Mouse (Mus musculus) hindbrain, embryonic 14.5 days (tissue): ENCODE measurements around the gene Hist1h4d. TPM values are rescaled to one million over a fixed set of nuclear protein-coding genes. Genes with fewer than 3 reads are reported as not detected.
"Not testable (repeated sequence)": the region's sequence is repeated elsewhere in the genome, so short reads cannot be mapped to it uniquely, and the experiment has no call there.

Experiments
- ATAC-seq: fragments of 200-750 bp; cut with Nextera tagmentation; 2 replicates; pipeline ENCODE4 v1.8.0; 2017; ENCODE audit warnings: moderate number of reproducible peaks, mild to moderate bottlenecking, moderate TSS enrichment, moderate library complexity; ENCODE audit not compliant: low FRiP score
- DNase-seq: peaks from one replicate; pipeline ENCODE4 v3.0.0-alpha.2; 2015; ENCODE audit warnings: low spot score
- H3K27ac ChIP-seq: fragments of 300-500 bp; sonication (generic); 2 replicates; pipeline ENCODE4 v1.5.1; 2014; ENCODE audit warnings: mild to moderate bottlenecking, moderate library complexity
- H3K27me3 ChIP-seq: fragments of 300-500 bp; sonication (generic); 2 replicates; pipeline ENCODE4 v1.6.1; 2014; ENCODE audit warnings: mild to moderate bottlenecking, low read length, mixed read lengths; ENCODE audit not compliant: control insufficient read depth, insufficient read depth
- H3K36me3 ChIP-seq: fragments of 300-500 bp; sonication (generic); replicated peaks from 2 replicates; pipeline ENCODE4 v1.6.1; 2014; ENCODE audit not compliant: control insufficient read depth, insufficient read depth
- H3K4me1 ChIP-seq: fragments of 300-500 bp; sonication (generic); replicated peaks from 2 replicates; pipeline ENCODE4 v1.6.1; 2014; ENCODE audit warnings: antibody characterized with exemption, low read length, mixed read lengths; ENCODE audit not compliant: control insufficient read depth, insufficient read depth
- H3K4me2 ChIP-seq: fragments of 300-500 bp; sonication (generic); replicated peaks from 2 replicates; pipeline ENCODE4 v1.6.1; 2014; ENCODE audit warnings: mild to moderate bottlenecking, moderate library complexity
- H3K4me3 ChIP-seq: fragments of 300-500 bp; sonication (generic); replicated peaks from 2 replicates; pipeline ENCODE4 v1.5.1; 2014; ENCODE audit warnings: mild to moderate bottlenecking, low read length
- H3K9ac ChIP-seq: fragments of 300-500 bp; sonication (generic); 2 replicates; pipeline ENCODE4 v1.6.1; 2014
- H3K9me3 ChIP-seq: fragments of 300-500 bp; sonication (generic); 2 replicates; pipeline ENCODE4 v1.6.1; 2016; ENCODE audit warnings: low read length; ENCODE audit not compliant: control insufficient read depth
- WGBS: fragments of 180-500 bp; shearing (Covaris S2); extraction: QIAGEN DNeasy Blood & Tissue Kit; methylation state at CpG from one replicate; pipeline ENCODE4 v1.1.7; 2014; 5-methylcytosine and 5-hydroxymethylcytosine counted together
- polyA plus RNA-seq: library from polyadenylated mRNA; unstranded; fragments of >200 nt; fragmentation: Nextera tagmentation; extraction: Ambion mirVana; gene quantifications from 2 replicates; pipeline ENCODE4 v1.2.1, GENCODE M21; 2014

The Hist1h4d gene
- polyA plus RNA-seq, 1 experiment from 2014 or later = 37.2 TPM

DNA sequence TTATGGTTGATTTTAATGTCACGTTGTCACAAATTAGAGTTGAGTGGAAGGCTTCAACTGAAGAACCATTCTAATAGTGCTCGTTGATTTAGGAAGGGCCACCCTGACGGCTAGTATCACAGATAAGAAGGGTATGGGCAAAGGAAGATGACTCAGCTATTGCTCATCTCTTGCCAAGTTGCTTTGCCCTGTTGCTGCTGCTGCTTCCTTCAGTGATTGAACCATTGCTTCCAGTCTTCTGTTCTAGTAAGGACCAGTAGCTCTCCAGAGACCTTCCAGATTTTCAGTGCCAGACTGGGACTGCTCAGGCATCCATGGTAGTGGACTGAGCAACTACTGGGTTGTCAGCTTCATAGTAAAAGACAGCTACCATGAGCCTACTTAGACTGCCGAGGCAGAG is 27.8 kb downstream of the Hist1h4d start:
- 88% methylated on average over 4 of the region's 4 CpGs for WGBS
- H3K9me3 ChIP-seq = no peaks in the 10 kb centered on the region
- DNase-seq = no peak
- H3K9ac ChIP-seq = no peak overlapping the region
- no peak overlapping the region for H3K27ac ChIP-seq
- no peak overlapping the region for H3K4me2 ChIP-seq
- H3K36me3 ChIP-seq = no peaks in the 10 kb centered on the region
- H3K4me1 ChIP-seq = no peaks in the 10 kb centered on the region
- H3K4me3 ChIP-seq = no peak overlapping the region
- no peaks in the 10 kb centered on the region for H3K27me3 ChIP-seq
- ATAC-seq = no peak

DNA sequence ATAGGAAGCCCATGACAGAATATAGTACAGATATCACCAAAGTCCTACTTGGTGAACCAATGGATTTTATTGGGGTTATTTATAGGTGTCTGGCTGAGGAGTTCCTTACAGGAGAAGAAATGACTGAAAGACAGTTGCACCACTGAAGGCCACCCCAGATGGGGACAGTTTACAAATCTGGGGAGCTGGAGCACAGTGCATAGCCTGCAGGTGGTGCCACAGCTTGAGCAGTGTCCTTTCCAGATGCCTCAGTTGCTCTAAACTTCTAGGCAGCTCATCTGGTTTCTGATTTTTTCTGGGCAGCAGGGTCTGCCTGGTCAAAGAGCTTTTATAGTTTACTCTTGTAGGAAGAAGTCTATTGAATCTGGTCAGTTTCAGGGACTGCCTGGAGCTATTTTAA is 28.4 kb downstream of the Hist1h4d start:
- Histone ChIP-seq H3K9ac (no peak overlapping the region), H3K9me3 (no peaks in the 10 kb centered on the region), H3K4me2 (no peak overlapping the region), H3K27ac (no peak overlapping the region), H3K4me3 (no peak overlapping the region), H3K36me3 (no peaks in the 10 kb centered on the region), H3K27me3 (no peaks in the 10 kb centered on the region), H3K4me1 (no peaks in the 10 kb centered on the region)
- ATAC-seq (no peak), DNase-seq (no peak)

DNA sequence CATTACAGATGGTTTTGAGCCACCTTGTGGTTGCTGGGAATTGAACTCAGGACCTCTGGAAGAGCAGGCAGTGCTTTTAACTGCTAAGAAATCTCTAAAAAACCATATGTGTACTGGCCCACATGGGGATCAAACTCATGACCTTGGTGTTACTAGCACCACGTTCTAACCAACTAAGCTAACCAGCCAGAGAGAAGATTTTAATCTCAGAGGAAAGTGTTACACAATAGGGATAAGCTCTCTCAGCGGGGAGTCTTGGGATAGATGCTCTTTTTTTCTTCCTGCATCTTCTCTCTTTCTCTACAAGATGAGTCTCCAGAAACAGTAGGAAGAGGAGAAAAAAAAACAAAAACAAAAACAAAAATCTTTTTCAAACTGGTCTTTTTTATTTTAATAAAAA is 29.0 kb downstream of the Hist1h4d start:
- Histone ChIP-seq H3K9me3 (no peaks in the 10 kb centered on the region), H3K4me3 (no peak overlapping the region), H3K36me3 (no peaks in the 10 kb centered on the region), H3K9ac (no peak overlapping the region), H3K27ac (no peak overlapping the region), H3K27me3 (no peaks in the 10 kb centered on the region), H3K4me2 (no peak overlapping the region), H3K4me1 (no peaks in the 10 kb centered on the region)
- no peak for ATAC-seq
- no peak for DNase-seq
- WGBS = 78% methylated on average over 2 of the region's 2 CpGs

DNA sequence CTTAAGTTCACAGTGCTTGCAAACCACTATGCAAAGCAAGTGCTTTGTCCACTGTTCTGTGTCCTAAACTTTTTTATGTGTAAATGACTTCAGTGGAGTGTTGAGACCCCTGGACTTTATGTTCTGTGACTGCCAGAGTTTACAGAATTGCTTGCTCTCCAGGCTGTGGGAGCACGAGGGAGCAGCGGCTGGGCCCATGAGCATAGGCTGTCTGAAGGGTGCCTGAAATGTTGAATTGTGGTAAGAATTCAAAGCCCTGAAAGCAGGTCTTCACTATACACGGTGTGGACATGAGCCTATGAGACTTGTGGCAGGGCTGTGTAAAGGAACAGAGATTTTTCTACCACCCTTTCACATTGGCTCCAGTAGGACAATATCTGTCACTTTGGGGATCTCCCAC is 30.2 kb downstream of the Hist1h4d start:
- ATAC-seq (no peak), DNase-seq (no peak)
- WGBS = 83% methylated on average over 3 of the region's 3 CpGs
- H3K4me2 ChIP-seq = no peak overlapping the region
- no peaks in the 10 kb centered on the region for H3K9me3 ChIP-seq
- no peak overlapping the region for H3K27ac ChIP-seq
- H3K4me3 ChIP-seq = no peak overlapping the region
- H3K4me1 ChIP-seq = no peaks in the 10 kb centered on the region
- H3K9ac ChIP-seq = no peak overlapping the region
- H3K36me3 ChIP-seq = no peaks in the 10 kb centered on the region
- H3K27me3 ChIP-seq = no peaks in the 10 kb centered on the region

DNA sequence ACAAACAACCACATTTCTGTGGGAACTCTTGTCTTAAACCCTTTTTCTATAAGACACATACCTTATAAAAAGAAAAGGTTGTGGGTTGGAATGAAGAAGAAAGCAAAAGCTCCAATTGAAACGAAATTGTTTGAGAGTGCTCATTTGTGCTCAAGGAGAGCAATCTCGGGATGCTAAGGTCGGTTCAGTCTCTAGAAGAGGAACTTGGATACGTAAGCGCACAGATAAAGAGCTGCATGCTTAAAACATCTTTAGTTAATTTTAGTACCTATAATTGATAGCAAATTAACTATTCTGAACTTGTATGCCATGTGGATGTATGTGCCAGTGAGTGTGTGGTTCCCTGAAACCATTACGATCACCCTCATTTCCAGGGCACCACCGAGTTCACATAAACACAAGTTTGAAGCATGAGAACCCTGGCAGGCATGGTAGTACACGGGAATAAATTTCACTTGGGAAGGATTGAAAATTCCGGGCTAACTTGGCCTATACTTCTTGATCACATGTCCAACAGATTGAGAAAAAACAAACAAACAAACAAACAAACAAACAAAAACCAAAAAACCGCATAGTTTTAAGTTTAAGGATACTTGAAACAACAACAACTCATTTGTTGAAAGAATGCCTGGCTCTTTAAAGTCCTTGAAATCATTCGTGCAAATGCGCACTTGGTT is 38.8 kb downstream of the Hist1h4d start:
- H3K4me3 ChIP-seq = peak overlapping the region; percentile 53
- H3K9ac ChIP-seq = peak overlapping the region; percentile 81
- no peak for DNase-seq
- H3K27ac ChIP-seq = peak overlapping the region; percentile 94
- H3K4me1 ChIP-seq = peaks cover 15% of the 10 kb centered on the region
- no peaks in the 10 kb centered on the region for H3K9me3 ChIP-seq
- no peak for ATAC-seq
- H3K4me2 ChIP-seq = peak overlapping the region; percentile 100
- H3K27me3 ChIP-seq = no peaks in the 10 kb centered on the region
- no peaks in the 10 kb centered on the region for H3K36me3 ChIP-seq
- WGBS = 52% methylated on average over 12 of the region's 12 CpGs

DNA sequence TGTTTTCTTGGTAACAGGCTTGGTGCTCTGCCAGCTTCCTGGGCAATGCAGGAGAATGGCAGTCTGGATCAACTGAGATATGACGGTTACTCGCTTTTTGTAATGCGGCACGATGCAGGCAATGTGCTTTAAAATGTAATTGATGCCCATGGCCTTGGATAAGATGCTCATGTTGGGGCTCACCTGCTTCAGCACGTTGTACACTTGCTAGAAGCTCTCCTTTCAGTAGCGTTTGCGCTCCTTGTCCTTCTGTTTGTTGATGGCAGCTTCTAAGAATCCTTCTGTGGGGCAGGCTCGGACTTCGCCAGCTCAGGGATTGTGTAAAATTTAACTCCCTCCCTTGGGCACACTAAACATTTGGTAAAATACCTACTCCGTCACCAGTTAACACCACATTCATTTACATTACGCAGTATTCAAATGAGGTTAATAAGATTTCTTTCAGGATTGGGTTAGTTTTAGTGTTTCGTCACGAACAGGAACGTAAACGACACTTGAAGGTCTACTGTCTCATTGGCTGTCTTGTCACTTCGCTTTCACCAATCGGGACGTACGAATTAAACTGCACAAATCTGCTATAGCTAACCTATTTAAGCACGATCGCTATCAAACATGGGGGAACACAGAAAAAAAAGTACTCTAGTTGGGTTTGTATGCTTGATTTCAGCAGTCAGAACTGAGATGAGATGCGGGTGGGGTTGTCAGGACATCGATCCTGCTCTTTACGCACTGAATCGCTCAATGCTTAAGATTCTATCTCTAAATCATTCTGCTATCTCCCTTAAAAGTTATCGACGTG is 39.5 kb downstream of the Hist1h4d start, which contains the start of gene Hist1h2be:
TSS of gene Hist1h2be (minus strand) at position 392 of the 799 bp plus-strand sequence.
- Histone ChIP-seq H3K27ac (peak within 1 kb of the TSS; percentile 94), H3K27me3 (no peaks in the 10 kb centered on the region), H3K9me3 (no peaks in the 10 kb centered on the region), H3K36me3 (no peaks in the 10 kb centered on the region), H3K4me1 (peaks cover 15% of the 10 kb centered on the region), H3K4me3 (peak within 1 kb of the TSS; percentile 53), H3K9ac (peak within 1 kb of the TSS; percentile 81), H3K4me2 (peak within 1 kb of the TSS; percentile 100)
- WGBS = under 1% methylated on average over 27 of the region's 27 CpGs
- ATAC-seq (peak; percentile 91), DNase-seq (peak; percentile 90)

DNA sequence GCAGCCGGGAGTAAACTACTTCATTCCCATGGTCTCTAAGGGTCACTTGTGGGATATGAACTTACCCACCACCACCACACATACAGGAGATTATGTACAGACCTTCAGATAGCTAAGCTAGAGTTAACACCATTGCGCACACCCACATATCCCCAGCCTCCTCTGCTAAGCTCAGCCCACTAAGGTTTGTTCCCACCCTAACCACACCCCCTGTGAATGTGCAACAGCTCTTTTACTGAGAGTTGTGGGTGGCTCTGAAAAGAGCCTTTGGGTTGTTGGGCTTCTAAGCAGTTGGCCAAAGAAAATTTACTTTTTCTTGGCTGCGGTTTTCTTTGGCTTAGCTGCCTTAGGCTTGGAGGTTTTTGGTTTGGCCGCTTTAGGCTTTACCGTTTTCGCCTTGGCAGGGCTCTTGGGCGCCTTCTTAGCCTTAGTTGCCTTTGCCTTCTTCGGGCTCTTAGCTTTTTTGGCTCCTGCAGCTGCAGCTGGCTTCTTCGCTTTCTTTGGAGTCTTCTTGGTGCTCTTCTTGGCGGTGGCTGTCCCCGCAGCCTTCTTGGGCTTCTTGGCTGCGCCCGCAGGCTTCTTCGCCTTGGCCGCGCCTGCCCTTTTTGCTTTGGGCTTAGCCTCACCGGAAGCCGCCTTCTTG is 40.3 kb downstream of the Hist1h4d start:
- ATAC-seq (peak; percentile 79), DNase-seq (peak; percentile 71)
- peak overlapping the region; percentile 100 for H3K4me2 ChIP-seq
- H3K27me3 ChIP-seq = no peaks in the 10 kb centered on the region
- H3K36me3 ChIP-seq = no peaks in the 10 kb centered on the region
- H3K4me1 ChIP-seq = peaks cover 15% of the 10 kb centered on the region
- peak overlapping the region; percentile 81 for H3K9ac ChIP-seq
- H3K4me3 ChIP-seq = peak overlapping the region; percentile 53
- WGBS = under 1% methylated on average over 18 of the region's 18 CpGs
- no peaks in the 10 kb centered on the region for H3K9me3 ChIP-seq
- H3K27ac ChIP-seq = peak overlapping the region; percentile 94

DNA sequence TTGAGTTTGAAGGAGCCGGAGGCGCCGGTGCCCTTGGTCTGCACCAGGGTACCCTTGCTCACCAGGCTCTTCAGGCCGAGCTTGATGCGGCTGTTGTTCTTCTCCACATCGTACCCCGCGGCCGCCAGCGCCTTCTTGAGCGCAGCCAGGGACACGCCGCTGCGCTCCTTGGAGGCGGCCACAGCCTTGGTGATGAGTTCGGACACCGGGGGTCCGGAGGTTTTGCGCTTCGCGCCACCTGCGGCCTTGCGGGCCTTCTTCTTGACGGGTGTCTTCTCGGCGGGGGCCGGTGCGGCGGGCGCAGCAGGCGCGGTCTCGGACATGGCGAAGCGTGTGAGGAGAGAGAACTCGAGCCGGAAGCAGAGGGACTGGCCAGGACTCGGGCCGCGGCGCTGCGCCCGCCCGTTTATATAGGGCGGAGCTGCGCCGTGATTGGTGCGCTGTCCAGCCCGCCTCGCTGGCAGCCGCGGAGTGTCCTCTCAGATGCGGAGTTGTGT is 40.8 kb downstream of the Hist1h4d start, which contains the start of gene Hist1h1e:
TSS of gene Hist1h1e (minus strand) at position 384 of the 497 bp plus-strand sequence.
- not testable (repeated sequence) for H3K27me3 ChIP-seq, H3K9me3 ChIP-seq, H3K36me3 ChIP-seq
- Histone ChIP-seq H3K4me1 (peaks cover 15% of the 10 kb centered on the region), H3K4me3 (peak within 1 kb of the TSS; percentile 53), H3K9ac (peak within 1 kb of the TSS; percentile 81), H3K4me2 (peak within 1 kb of the TSS; percentile 100), H3K27ac (peak within 1 kb of the TSS; percentile 94)
- under 1% methylated on average over 38 of the region's 53 CpGs for WGBS
- ATAC-seq (peak; percentile 94), DNase-seq (peak; percentile 91)

DNA sequence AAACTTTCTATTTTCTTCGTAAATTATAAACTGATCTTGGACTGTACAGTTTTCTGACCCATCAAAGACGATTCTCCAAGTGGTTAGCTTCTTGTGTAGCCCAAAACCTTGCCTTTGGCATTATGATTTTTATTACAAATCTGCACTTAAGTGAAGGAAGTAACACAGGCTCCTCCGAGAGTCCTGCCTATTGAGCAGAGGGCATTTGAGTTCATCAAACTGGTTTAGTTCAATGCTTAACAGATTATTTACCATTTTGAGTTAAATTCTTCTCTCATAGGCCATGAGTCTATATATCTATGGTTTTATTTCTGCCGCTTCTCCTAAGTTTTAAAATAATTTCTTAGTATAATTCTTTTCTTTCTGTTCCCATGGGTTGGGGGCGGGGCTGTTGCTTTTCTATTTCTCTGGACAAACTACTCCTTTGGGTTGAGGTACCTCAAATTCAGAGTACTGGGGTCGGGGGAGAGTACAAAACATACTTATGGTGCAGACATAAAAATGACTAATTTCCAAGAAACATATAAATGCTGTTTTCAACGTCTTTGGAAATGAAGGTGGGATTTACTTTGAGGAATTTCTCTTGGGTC is 41.6 kb downstream of the Hist1h4d start:
- no peaks in the 10 kb centered on the region for H3K27me3 ChIP-seq
- no peaks in the 10 kb centered on the region for H3K9me3 ChIP-seq
- H3K27ac ChIP-seq = peak overlapping the region; percentile 94
- H3K9ac ChIP-seq = peak overlapping the region; percentile 81
- H3K36me3 ChIP-seq = no peaks in the 10 kb centered on the region
- peak; percentile 54 for DNase-seq
- no peak for ATAC-seq
- peaks cover 15% of the 10 kb centered on the region for H3K4me1 ChIP-seq
- 29% methylated on average over 7 of the region's 7 CpGs for WGBS
- peak overlapping the region; percentile 53 for H3K4me3 ChIP-seq
- peak overlapping the region; percentile 100 for H3K4me2 ChIP-seq
